Mouse (Mus musculus): ENCODE results near the gene Rbpj. TPM values are rescaled to one million over a fixed set of nuclear protein-coding genes. Genes with fewer than 3 reads are reported as not detected.

Gene Rbpj
- total and polyA plus RNA-seq, 3 experiments: 40.5 to 62.8 (median 61.3) TPM

DNA sequence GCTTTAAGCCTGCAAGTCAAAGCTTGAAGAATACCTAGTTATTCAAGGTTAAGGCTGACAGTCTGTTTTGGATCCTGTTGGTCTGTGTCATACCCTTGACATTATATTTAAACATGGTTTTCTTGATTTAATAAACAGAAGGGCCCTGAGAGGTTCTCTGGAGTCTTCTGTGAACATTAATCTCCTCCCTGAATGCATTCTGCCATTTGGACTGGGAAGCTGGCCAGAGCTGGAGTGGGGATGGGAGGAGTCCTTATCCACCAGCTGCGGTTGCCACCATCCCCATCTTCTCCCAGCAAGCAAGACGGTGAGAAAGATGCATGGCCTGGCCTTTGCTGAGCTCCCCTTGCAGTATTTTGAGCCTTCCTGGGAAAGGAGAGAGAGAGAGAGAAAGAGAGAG is 220.4 kb downstream of the Rbpj start:
- Histone ChIP-seq H3K4me3 (replicated peaks in 1 of 3; ENCODE audit: low read depth in 2 of 3, low read length in 2 of 3, poor library complexity in 1 of 3) (no peak overlapping the region), H3K79me2 (replicated peaks; ENCODE audit: control insufficient read depth, extremely low read depth, insufficient read depth, poor library complexity, severe bottlenecking) (no peaks in the 10 kb centered on the region), H3K4me1 (ENCODE audit: control insufficient read depth in 1 of 2, insufficient read depth in 2 of 2) (peaks cover 4% of the 10 kb centered on the region in 2 experiments; a peak in 2 of 4 replicates), H3K36me3 (replicated peaks in 1 of 2; ENCODE audit: control insufficient read depth in 1 of 2, insufficient read depth in 1 of 2, low read length in 1 of 2) (no peaks in the 10 kb centered on the region), H3K27ac (ENCODE audit: insufficient read depth, low read depth) (no peak overlapping the region), H3K9me3 (replicated peaks; ENCODE audit: low read length) (no peaks in the 10 kb centered on the region), H3K4me2 (ENCODE audit: insufficient read depth, low read depth, poor library complexity, severe bottlenecking) (no peak overlapping the region), H3K9ac (ENCODE audit: insufficient read depth, low read depth) (no peak overlapping the region), H3K27me3 (replicated peaks) (peaks cover 2% of the 10 kb centered on the region)
- TF ChIP-seq EP300 (IDR thresholded peaks at IDR 0.05; ENCODE audit: low read length) (no peak), ELF1 (IDR thresholded peaks at IDR 0.05; ENCODE audit: low read depth, low read length) (no peak), MXI1 (IDR thresholded peaks at IDR 0.05; ENCODE audit: low read depth, low read length) (no peak), MAX (IDR thresholded peaks at IDR 0.05; ENCODE audit: low read length) (no peak), IRF4 (IDR thresholded peaks at IDR 0.05; ENCODE audit: low read depth, low read length) (no peak), JUND (conservative IDR thresholded peaks at IDR 0.05; ENCODE audit: low read depth, low read length) (no peak), ZNF384 (IDR thresholded peaks at IDR 0.05; ENCODE audit: low read depth, low read length) (no peak), MYC (IDR thresholded peaks at IDR 0.05; ENCODE audit: low read depth, low read length) (no peak), ZC3H11A (IDR thresholded peaks at IDR 0.05; ENCODE audit: low read depth, low read length) (no peak), MAZ (IDR thresholded peaks at IDR 0.05; ENCODE audit: low read depth, low read length) (no peak), SIN3A (IDR thresholded peaks at IDR 0.05; ENCODE audit: low read length) (no peak), BHLHE40 (IDR thresholded peaks at IDR 0.05; ENCODE audit: low read depth, low read length) (no peak), RCOR1 (conservative IDR thresholded peaks at IDR 0.05; ENCODE audit: low read depth, low read length) (no peak), CTCF (conservative IDR thresholded peaks at IDR 0.05 in 1 of 2, IDR thresholded peaks at IDR 0.05 in 1 of 2; ENCODE audit: low read depth in 2 of 2, low read length in 2 of 2) (no peak)
- dilution Hi-C loops (cut with MboI; ENCODE audit: extremely low pct_ligation_motif_present, extremely low pct_unique_long_range_greater_than_20kb, low sequenced_read_pairs) (no loop called here), in situ Hi-C loops (cut with MboI; ENCODE audit: low pct_ligation_motif_present, low pct_unique_long_range_greater_than_20kb, low sequenced_read_pairs) (loop anchor here (25.0 kb wide), 1 partner anchor 426 kb away; no protein-coding TSS in a partner anchor)
- DNase-seq (ENCODE audit: extremely low read depth): no peak

- H3K4me1 ChIP-seq (ENCODE audit: control insufficient read depth in 1 of 2, insufficient read depth in 2 of 2): peaks cover 4% of the 10 kb centered on the region in 2 experiments; a peak in 2 of 4 replicates
- TF ChIP-seq MYC (IDR thresholded peaks at IDR 0.05; ENCODE audit: low read depth, low read length) (no peak), USF1 (IDR thresholded peaks at IDR 0.05; ENCODE audit: low read depth, low read length) (0 out of 2 replicates have a peak, but pooled peaks have one; percentile 6)
- no peak for DNase-seq (ENCODE audit: extremely low read depth)
- H3K4me2 ChIP-seq (ENCODE audit: insufficient read depth, low read depth, poor library complexity, severe bottlenecking): no peak overlapping the region
- in situ Hi-C loops (cut with MboI; ENCODE audit: low pct_ligation_motif_present, low pct_unique_long_range_greater_than_20kb, low sequenced_read_pairs): loop anchor here (25.0 kb wide), 1 partner anchor 424 kb away; no protein-coding TSS in a partner anchor
- no peaks in the 10 kb centered on the region for H3K27me3 ChIP-seq (replicated peaks)
- no peaks in the 10 kb centered on the region for H3K79me2 ChIP-seq (replicated peaks; ENCODE audit: control insufficient read depth, extremely low read depth, insufficient read depth, poor library complexity, severe bottlenecking)
- dilution Hi-C loops (cut with MboI; ENCODE audit: extremely low pct_ligation_motif_present, extremely low pct_unique_long_range_greater_than_20kb, low sequenced_read_pairs): no loop called here
- no peak overlapping the region for H3K4me3 ChIP-seq (replicated peaks in 1 of 3; ENCODE audit: low read depth in 2 of 3, low read length in 2 of 3, poor library complexity in 1 of 3)
- H3K9ac ChIP-seq (ENCODE audit: insufficient read depth, low read depth): no peak overlapping the region
- no peak overlapping the region for H3K27ac ChIP-seq (ENCODE audit: insufficient read depth, low read depth)
- H3K9me3 ChIP-seq (replicated peaks; ENCODE audit: low read length): peaks cover 3% of the 10 kb centered on the region
- H3K36me3 ChIP-seq (replicated peaks in 1 of 2; ENCODE audit: control insufficient read depth in 1 of 2, insufficient read depth in 1 of 2, low read length in 1 of 2): no peaks in the 10 kb centered on the region
These were observed 222.4 kb downstream of the Rbpj start for GRCm38 (mm10) chr5:53688326-53688725.
